25 mouse cellular contexts compared by ENCODE assay signal in genomic region chr7:66001035-66001754, GRCm38 (mm10). TPM values are rescaled to one million over a fixed set of nuclear protein-coding genes. Genes with fewer than 3 reads are reported as not detected.
DNase-seq lines count a peak whose midpoint lies in the region; ATAC-seq lines count a peak whose summit lies in the region.
"Had no signal": no experiment of that assay in that cellular context is flagged by ENCODE, and none has a peak within 500 bp of the region (broad histone marks: within the 10 kb centered on the region; RNA-seq: fewer than 3 reads in every experiment).

No protein-coding gene starts in this region.

- 80% methylated on average over 16 of the region's 16 CpGs for WGBS in lung, embryonic 15.5 days
- 74% methylated on average over 16 of the region's 16 CpGs for WGBS in limb, embryonic 15.5 days

- H3K27ac ChIP-seq in lung, embryonic 15.5 days, result peak overlapping the region; percentile 20; the same call in 1 of the 2 replicates
- H3K27ac ChIP-seq in limb, embryonic 15.5 days, result peak overlapping the region; percentile 58
- H3K27ac ChIP-seq: heart, embryonic 10.5 days; hindbrain, embryonic 14.5 days; liver, embryonic 15.5 days; midbrain, embryonic 13.5 days had no signal

- intact Hi-C loops in heart, postnatal 25 days (cut with DNase I), result no loop called here

- H3K36me3 ChIP-seq in lung, embryonic 15.5 days, result no peaks in the 10 kb centered on the region
- peaks cover 2% of the 10 kb centered on the region; the same call in 1 of the 2 replicates for H3K36me3 ChIP-seq in limb, embryonic 15.5 days
- H3K36me3 ChIP-seq: liver, embryonic 15.5 days; midbrain, embryonic 13.5 days had no signal

- H3K27me3 ChIP-seq in lung, embryonic 15.5 days, result no peaks in the 10 kb centered on the region
- no peaks in the 10 kb centered on the region for H3K27me3 ChIP-seq in limb, embryonic 15.5 days
- H3K27me3 ChIP-seq: liver, embryonic 15.5 days; midbrain, embryonic 13.5 days had no signal

- no peak for ATAC-seq in lung, embryonic 15.5 days (ENCODE audit: borderline replicate concordance, extremely low read depth, low FRiP score, low TSS enrichment)
- no peak for ATAC-seq in limb, embryonic 15.5 days (ENCODE audit: insufficient number of reproducible peaks, low FRiP score, low TSS enrichment, low read depth)
- ATAC-seq: intestine, postnatal 0 days; midbrain, embryonic 13.5 days had no signal

- no peak overlapping the region for H3K4me3 ChIP-seq in lung, embryonic 15.5 days
- H3K4me3 ChIP-seq in limb, embryonic 15.5 days, result no peak overlapping the region
- H3K4me3 ChIP-seq: heart, embryonic 10.5 days; liver, embryonic 15.5 days; midbrain, embryonic 13.5 days had no signal

- H3K4me2 ChIP-seq in lung, embryonic 15.5 days, result no peak overlapping the region
- no peak overlapping the region for H3K4me2 ChIP-seq in limb, embryonic 15.5 days
- H3K4me2 ChIP-seq: hindbrain, embryonic 14.5 days; liver, embryonic 15.5 days; midbrain, embryonic 13.5 days had no signal

- no peaks in the 10 kb centered on the region for H3K9me3 ChIP-seq in lung, embryonic 15.5 days
- H3K9me3 ChIP-seq in limb, embryonic 15.5 days, result no peaks in the 10 kb centered on the region
- H3K9me3 ChIP-seq: liver, embryonic 15.5 days had no signal

- no peaks in the 10 kb centered on the region for H3K4me1 ChIP-seq in lung, embryonic 15.5 days
- H3K4me1 ChIP-seq in limb, embryonic 15.5 days, result peaks cover 14% of the 10 kb centered on the region
- H3K4me1 ChIP-seq: heart, embryonic 10.5 days; liver, embryonic 15.5 days; midbrain, embryonic 13.5 days had no signal

- DNase-seq in cerebellum, adult 11-12 months, result peak; percentile 60
- DNase-seq in cerebellum, postnatal 4 days (ENCODE audit: low spot score in 2 of 2), result no peak
- no peak for DNase-seq in lung, postnatal 10 days
- peak; percentile 60 for DNase-seq in cerebellum, adult 9-11 months
- no peak for DNase-seq in left cerebral cortex, adult 18-20 months (ENCODE audit: low spot score in 2 of 2)
- DNase-seq in heart, postnatal 25 days (ENCODE audit: low spot score), result no peak
- DNase-seq: adrenal gland, adult 2 months; gastrocnemius, postnatal 25 days; heart, postnatal 14 days; left cerebral cortex, postnatal 4 days; thymus, postnatal 4 days had no signal

- no peak overlapping the region for H3K9ac ChIP-seq in lung, embryonic 15.5 days
- no peak overlapping the region for H3K9ac ChIP-seq in limb, embryonic 15.5 days
- H3K9ac ChIP-seq: hindbrain, embryonic 14.5 days; liver, embryonic 15.5 days; midbrain, embryonic 13.5 days had no signal

RNA-seq across cellular contexts. Expression of gene Gm45213, which starts 42.2 kb away (rescaled TPM):
- not detected in 2 replicates for polyA plus RNA-seq in lung, embryonic 15.5 days (2015; fragmentation: Nextera tagmentation; extraction: Ambion mirVana)
- not detected in 2 replicates for polyA plus RNA-seq in limb, embryonic 15.5 days (2015; fragmentation: Nextera tagmentation; extraction: Ambion mirVana)
- not detected for total RNA-seq in left cerebral cortex, adult 18-20 months (2021)
- not detected for total RNA-seq in heart, postnatal 25 days (2021)
- total RNA-seq: adrenal gland, adult 2 months; common myeloid progenitor, adult 5-6 weeks; gastrocnemius, postnatal 25 days; heart, postnatal 14 days; left cerebral cortex, postnatal 4 days; MEL; neutrophil, adult 5-6 weeks had no signal
- polyA plus RNA-seq: adrenal gland, adult 2 months; embryonic facial prominence, embryonic 14.5 days; forebrain, embryonic 11.5 days; heart, embryonic 10.5 days; hindbrain, embryonic 14.5 days; intestine, postnatal 0 days; kidney, embryonic 16.5 days; liver, embryonic 15.5 days; midbrain, embryonic 13.5 days; testis, adult 2 months had no signal

RNA-seq across cellular contexts. Expression of gene Snrpa1, which starts 57.6 kb away (rescaled TPM):
- polyA plus RNA-seq in lung, embryonic 15.5 days (2015; fragmentation: Nextera tagmentation; extraction: Ambion mirVana), result 177 and 181 TPM in 2 replicates
- polyA plus RNA-seq in limb, embryonic 15.5 days (2015; fragmentation: Nextera tagmentation; extraction: Ambion mirVana), result 145 and 148 TPM in 2 replicates
- 10 to 100 TPM; 31.6 to 37.6 TPM for total RNA-seq in left cerebral cortex, adult 18-20 months (2021)
- total RNA-seq in heart, postnatal 25 days (2021), result 10 to 100 TPM; 20.2 to 22.5 TPM

Comparison
In these comparisons a context has a peak if more than half of its experiments do, and no peak if none do; other contexts are left out.
1. DNase-seq: peak in cerebellum, adult 11-12 months (single experiment) and cerebellum, adult 9-11 months (single experiment); none in cerebellum, postnatal 4 days (0 of 2), lung, postnatal 10 days (single experiment), left cerebral cortex, adult 18-20 months (0 of 2) and heart, postnatal 25 days (single experiment).